Mouse (Mus musculus) spleen, adult 2 months (tissue): ENCODE measurements around the gene Lrrc55.

ENCODE experiments used
- CTCF ChIP-seq: fragments of 200-500 bp; IDR thresholded peaks from 2 replicates; pipeline ENCODE4 v1.5.1; 2011; ENCODE audit warnings: mild to moderate bottlenecking, inconsistent platforms; ENCODE audit not compliant: insufficient read depth, insufficient read length, insufficient replicate concordance; ENCODE audit errors: extremely low read depth
- POLR2A ChIP-seq: fragments of 200-500 bp; IDR thresholded peaks from 2 replicates; pipeline ENCODE4 v1.6.1; 2011; ENCODE audit warnings: low read depth, low read length, inconsistent platforms

- TF ChIP-seq POLR2A (no peak), CTCF (no peak)
These were observed at the start of gene Lrrc55 for GRCm38 (mm10) chr2:85196901-85197300.
